Mouse (Mus musculus): Measurements from ENCODE around the gene Scfd2.

DNA sequence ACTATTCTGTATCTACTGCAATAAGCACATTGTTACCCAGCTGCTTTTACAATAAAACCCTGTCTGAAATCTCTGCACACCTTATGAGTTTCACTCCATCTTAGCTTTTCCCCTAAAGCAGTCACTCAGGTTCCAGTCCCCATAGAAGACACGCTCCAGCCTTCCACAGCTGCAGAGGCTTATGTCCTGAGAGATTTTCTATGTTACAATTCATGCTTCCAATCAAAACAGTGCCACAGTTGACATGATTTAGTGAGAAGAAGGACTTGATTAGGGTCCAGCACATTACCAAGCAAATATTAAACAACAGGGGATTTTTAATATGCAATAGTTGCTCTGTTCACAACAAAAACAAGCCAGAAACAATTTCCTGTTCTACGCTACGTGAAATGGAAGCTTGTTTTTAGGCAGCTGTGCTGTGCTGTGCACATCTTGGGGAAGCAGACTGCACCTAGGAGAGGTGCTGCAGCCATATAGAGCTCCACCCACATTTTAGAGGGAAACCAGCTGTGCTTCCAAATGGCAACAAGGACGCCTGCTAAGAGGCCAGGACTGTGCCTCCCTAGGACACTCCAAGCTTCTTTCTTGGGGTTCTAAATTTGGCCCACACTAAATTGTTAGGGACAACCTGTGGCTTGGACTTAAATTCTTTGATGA is 225.9 kb downstream of the Scfd2 start:
- TF ChIP-seq CTCF (IDR thresholded peaks at IDR 0.05; ENCODE audit: low read depth, low read length) (no peak), POLR2A (IDR thresholded peaks at IDR 0.05; ENCODE audit: borderline replicate concordance, low read depth, low read length) (no peak)
